11 mouse cellular contexts compared by ENCODE assay signal in the genomic region with DNA sequence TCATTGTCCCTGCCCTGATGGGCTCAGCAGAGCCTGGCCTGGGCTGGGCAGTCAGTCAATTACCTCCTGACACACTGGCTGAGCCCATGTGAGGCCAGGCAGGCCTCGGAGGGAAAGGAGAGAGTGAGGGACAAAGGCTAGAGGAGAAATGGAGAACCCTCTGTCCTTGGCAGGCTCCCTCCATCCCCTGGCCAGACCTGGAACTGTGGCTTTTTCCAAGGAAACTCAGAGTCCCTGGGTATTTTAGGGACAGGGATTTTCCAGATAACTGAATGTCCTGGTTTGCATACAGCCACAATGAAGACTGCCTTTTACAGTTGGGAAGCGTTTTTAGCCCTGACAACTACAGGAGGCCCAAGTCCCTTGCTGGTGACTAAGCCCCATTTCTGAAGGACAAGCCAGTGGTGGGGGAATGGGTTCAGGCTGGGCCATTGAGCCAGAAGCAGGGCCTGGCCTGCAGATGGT. TPM values are rescaled to one million over a fixed set of nuclear protein-coding genes. Genes with fewer than 3 reads are reported as not detected.
DNase-seq lines count a peak whose midpoint lies in the region; ATAC-seq lines count a peak whose summit lies in the region.
"Had no signal": no experiment of that assay in that cellular context is flagged by ENCODE, and none has a peak within 500 bp of the region (broad histone marks: within the 10 kb centered on the region; RNA-seq: fewer than 3 reads in every experiment).

No protein-coding gene starts in this region.

- no peak overlapping the region for H3K4me2 ChIP-seq in forebrain, embryonic 16.5 days (ENCODE audit: low read length)
- no peak overlapping the region for H3K4me2 ChIP-seq in midbrain, embryonic 15.5 days
- H3K4me2 ChIP-seq: liver, embryonic 15.5 days had no signal

- H3K27ac ChIP-seq in forebrain, embryonic 16.5 days (ENCODE audit: low read length): peak overlapping the region; percentile 26; the same call in 1 of the 2 replicates
- peak overlapping the region; percentile 44 for H3K27ac ChIP-seq in midbrain, embryonic 15.5 days
- H3K27ac ChIP-seq: liver, embryonic 15.5 days had no signal

- H3K4me1 ChIP-seq in forebrain, embryonic 16.5 days (replicated peaks; ENCODE audit: control insufficient read depth, insufficient read depth, low read length): peaks cover 13% of the 10 kb centered on the region
- H3K4me1 ChIP-seq in midbrain, embryonic 15.5 days: peaks cover 20% of the 10 kb centered on the region

- peaks cover 3% of the 10 kb centered on the region; the same call in 1 of the 2 replicates for H3K36me3 ChIP-seq in forebrain, embryonic 16.5 days (ENCODE audit: control insufficient read depth, insufficient read depth)
- no peaks in the 10 kb centered on the region for H3K36me3 ChIP-seq in midbrain, embryonic 15.5 days (replicated peaks)
- H3K36me3 ChIP-seq: liver, embryonic 15.5 days had no signal

- no peaks in the 10 kb centered on the region for H3K27me3 ChIP-seq in forebrain, embryonic 16.5 days (replicated peaks; ENCODE audit: control insufficient read depth, insufficient read depth, low read length)
- no peaks in the 10 kb centered on the region; the same call in 1 of the 2 replicates for H3K27me3 ChIP-seq in midbrain, embryonic 15.5 days (replicated peaks)
- H3K27me3 ChIP-seq: liver, embryonic 15.5 days had no signal

- no peak for ATAC-seq in forebrain, embryonic 16.5 days
- ATAC-seq in midbrain, embryonic 15.5 days (replicated peaks): peak; percentile 38; the same call in 1 of the 2 replicates
- ATAC-seq in erythroblast, adult 5-6 weeks (replicated peaks; ENCODE audit: low FRiP score, poor library complexity, severe bottlenecking): no peak

- no peak overlapping the region for H3K4me3 ChIP-seq in forebrain, embryonic 16.5 days (replicated peaks; ENCODE audit: low read length)
- no peak overlapping the region for H3K4me3 ChIP-seq in midbrain, embryonic 15.5 days
- H3K4me3 ChIP-seq: liver, embryonic 15.5 days had no signal

- intact Hi-C loops in heart, postnatal 25 days (cut with DNase I): no loop called here
- intact Hi-C loops in heart, postnatal 36 days (cut with DNase I): no loop called here

- WGBS in forebrain, embryonic 16.5 days: 29% methylated on average over 2 of the region's 2 CpGs
- 25% methylated on average over 2 of the region's 2 CpGs for WGBS in midbrain, embryonic 15.5 days

- peak overlapping the region; percentile 36; the same call in 1 of the 2 replicates for H3K9ac ChIP-seq in forebrain, embryonic 16.5 days (replicated peaks; ENCODE audit: low read depth, low read length)
- H3K9ac ChIP-seq in midbrain, embryonic 15.5 days: no peak overlapping the region
- H3K9ac ChIP-seq: liver, embryonic 15.5 days had no signal

- H3K9me3 ChIP-seq in forebrain, embryonic 16.5 days (ENCODE audit: control insufficient read depth, low read length): no peaks in the 10 kb centered on the region
- H3K9me3 ChIP-seq in midbrain, embryonic 15.5 days: no peaks in the 10 kb centered on the region
- H3K9me3 ChIP-seq: liver, embryonic 15.5 days had no signal

- peak; percentile 21 for DNase-seq in heart, postnatal 25 days (ENCODE audit: low spot score)
- no peak for DNase-seq in heart, postnatal 36 days
- DNase-seq in adrenal gland, postnatal 14 days: peak; percentile 71
- DNase-seq in embryo, embryonic 11 days: no peak
- DNase-seq: cerebellum, adult 9-10 months; right cerebral cortex, postnatal 25 days; thymus, adult 18-20 months had no signal

RNA-seq across cellular contexts. Expression of gene Slc29a3, which starts 20.2 kb away (rescaled TPM):
- 1 to 10 TPM; 4.8 to 6.3 TPM for total RNA-seq in heart, postnatal 25 days (2021)
- 1 to 10 TPM; 3.2 to 6.7 TPM for total RNA-seq in heart, postnatal 36 days (2021)
- total RNA-seq in adrenal gland, postnatal 14 days (2021): 14.3 and 20.7 TPM in 2 replicates
- polyA plus RNA-seq in forebrain, embryonic 16.5 days (2015; fragmentation: Nextera tagmentation; extraction: Ambion mirVana): 13.0 and 13.4 TPM in 2 replicates
- polyA plus RNA-seq in midbrain, embryonic 15.5 days (2015; fragmentation: Nextera tagmentation; extraction: Ambion mirVana): 10.7 and 13.9 TPM in 2 replicates
- 7.3 TPM in 2 replicates for total RNA-seq in erythroblast, adult 5-6 weeks (2015; ENCODE audit: low replicate concordance)
- 1.5 and 4.1 TPM in 2 replicates for total RNA-seq in erythroblast, adult 5-6 weeks (2017; ENCODE audit: low replicate concordance)

RNA-seq across cellular contexts. Expression of gene Cdh23, which starts 36.1 kb away (rescaled TPM):
- total RNA-seq in heart, postnatal 25 days (2021): 1 to 10 TPM; 5.4 to 5.9 TPM
- 1 to 10 TPM; 5.5 to 7.0 TPM for total RNA-seq in heart, postnatal 36 days (2021)
- total RNA-seq in adrenal gland, postnatal 14 days (2021): 4.0 and 4.5 TPM in 2 replicates
- polyA plus RNA-seq in forebrain, embryonic 16.5 days (2015; fragmentation: Nextera tagmentation; extraction: Ambion mirVana): 1.2 and 2.7 TPM in 2 replicates
- polyA plus RNA-seq in midbrain, embryonic 15.5 days (2015; fragmentation: Nextera tagmentation; extraction: Ambion mirVana): 6.7 and 7.8 TPM in 2 replicates
- not detected in 2 replicates for total RNA-seq in erythroblast, adult 5-6 weeks (2015; ENCODE audit: low replicate concordance)
- total RNA-seq in erythroblast, adult 5-6 weeks (2017; ENCODE audit: low replicate concordance): 0.26 and 0.84 TPM in 2 replicates

Comparison
In these comparisons a context has a peak if more than half of its experiments do, and no peak if none do; other contexts are left out.
1. DNase-seq: peak in heart, postnatal 25 days (single experiment) and adrenal gland, postnatal 14 days (single experiment); none in heart, postnatal 36 days (0 of 2) and embryo, embryonic 11 days (single experiment).